Mouse (Mus musculus) gonadal fat pad, adult 2 months (tissue): Measurements from ENCODE around the gene Gm7102. TPM values are rescaled to one million over a fixed set of nuclear protein-coding genes. Genes with fewer than 3 reads are reported as not detected.
A peak's percentile ranks its signal among the peaks of the same experiment; 100 is the strongest.
"Not testable (repeated sequence)": the region's sequence is repeated elsewhere in the genome, so short reads cannot be mapped to it uniquely, and the experiment has no call there.

Source experiments
- DNase-seq: peaks from one replicate; pipeline ENCODE4 v3.0.0-alpha.2; 2012; ENCODE audit warnings: low read depth
- polyA plus RNA-seq: library from polyadenylated mRNA; depleted of rRNA; stranded (reverse); fragments of >200 nt; gene quantifications from 2 replicates; pipeline ENCODE4 v1.2.3, GENCODE M21; 2012; rRNA removed

Gene Gm7102
- 0.08 and 0.15 TPM in 2 replicates for polyA plus RNA-seq

GRCm38 (mm10) chr19:61175756-61176324 is at the start of gene Gm7102:
Gene Gm7102, minus strand, starts transcription at chr19:61176309.
- no peak for DNase-seq

GRCm38 (mm10) chr19:61224678-61225525 is 48.8 kb upstream of the Gm7102 start:
- no peak for DNase-seq

DNA sequence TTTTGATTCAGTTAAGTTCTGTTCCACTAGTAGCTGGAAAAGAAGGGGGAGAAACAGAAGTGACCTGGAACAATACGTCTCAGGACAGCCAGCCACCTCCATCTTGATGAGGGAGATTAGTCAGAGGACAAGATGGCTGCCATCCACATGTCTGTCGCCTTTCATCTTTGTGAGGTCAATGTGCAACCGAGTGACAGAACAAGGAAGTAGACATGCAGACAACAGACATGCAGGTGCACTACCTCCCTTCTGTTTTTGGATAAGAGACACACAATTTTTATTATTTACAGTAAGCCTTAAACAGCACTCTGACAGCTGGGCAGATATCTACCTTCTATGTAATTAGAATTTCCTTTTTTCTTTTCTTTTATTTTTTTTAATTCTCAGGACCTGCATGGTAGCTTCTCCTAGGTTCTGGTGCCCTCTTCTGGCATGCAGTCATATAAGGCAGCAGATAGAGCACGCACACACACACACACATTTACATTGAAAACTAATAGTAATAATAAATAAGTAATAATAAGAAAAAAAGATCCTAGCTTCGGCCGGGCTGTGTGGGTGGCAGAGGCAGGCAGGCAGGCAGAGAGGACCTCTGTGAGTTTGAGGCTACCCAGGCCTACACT is 47.7 kb upstream of the Gm7102 start:
- no peak for DNase-seq

GRCm38 (mm10) chr19:61207506-61207905 is 31.4 kb upstream of the Gm7102 start:
- not testable (repeated sequence) for DNase-seq

GRCm38 (mm10) chr19:61199836-61200235 is 23.7 kb upstream of the Gm7102 start:
- DNase-seq = no peak

DNA sequence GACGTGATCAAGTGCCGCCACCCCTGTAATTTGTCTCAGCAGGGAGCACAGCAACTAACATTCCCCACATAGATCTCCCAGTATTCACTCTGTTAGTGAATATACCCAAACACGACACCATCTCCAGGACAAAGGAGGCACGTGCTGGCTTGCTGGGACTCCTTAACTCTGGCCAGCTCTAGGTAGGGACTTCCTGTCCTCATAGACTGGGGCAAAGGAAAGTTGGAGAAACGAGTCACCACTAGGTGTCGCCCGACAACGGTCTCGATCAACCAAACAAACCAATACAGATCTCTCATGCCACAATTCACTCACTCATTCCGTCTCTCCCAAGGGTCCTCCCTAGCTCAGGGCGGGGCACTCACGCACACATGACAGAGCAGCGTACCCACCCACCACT is 23.2 kb upstream of the Gm7102 start:
- DNase-seq = peak; percentile 28

GRCm38 (mm10) chr19:61183590-61183989 is 7.5 kb upstream of the Gm7102 start, which contains the start of gene Gm6020:
Gene Gm6020, plus strand, starts transcription at chr19:61183890.
- not testable (repeated sequence) for DNase-seq

DNA sequence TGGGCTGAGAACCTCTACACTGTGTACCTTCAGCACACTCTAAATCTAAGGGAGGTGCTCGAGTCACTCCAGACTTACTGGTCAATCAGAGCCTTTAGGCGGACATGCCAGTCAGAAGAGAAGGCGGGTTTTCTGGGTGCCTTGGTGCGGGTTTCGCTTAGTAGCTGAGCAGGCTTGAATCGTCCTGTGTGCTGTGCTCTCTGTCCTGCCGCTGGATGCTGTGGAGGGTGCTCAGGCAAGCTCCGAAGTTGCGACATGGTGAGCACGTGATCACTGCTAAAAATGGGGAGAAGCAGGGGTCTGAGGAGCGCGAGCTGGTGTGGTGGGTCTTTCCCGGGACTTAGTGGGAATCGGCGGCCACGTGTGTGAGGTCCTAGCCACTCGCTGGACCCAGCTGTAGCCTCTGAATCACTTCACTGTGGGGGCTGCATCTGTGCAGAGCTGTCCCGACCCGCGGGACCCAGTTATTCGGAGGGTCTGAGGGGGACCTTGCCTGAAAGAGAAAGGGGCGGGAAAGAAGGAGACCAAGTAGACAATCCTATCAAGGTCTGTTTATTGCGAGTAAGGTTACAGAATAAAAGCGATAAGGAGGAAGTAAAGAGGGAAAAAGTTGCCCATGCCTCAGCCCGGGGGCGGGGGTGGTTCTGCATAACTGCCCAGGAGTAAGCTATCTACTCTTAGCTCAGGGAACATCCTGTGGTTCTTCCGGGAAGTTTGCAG is 24.2 kb downstream of the Gm7102 start:
- DNase-seq = no peak

GRCm38 (mm10) chr19:61151372-61151700 is 24.8 kb downstream of the Gm7102 start:
- no peak for DNase-seq

DNA sequence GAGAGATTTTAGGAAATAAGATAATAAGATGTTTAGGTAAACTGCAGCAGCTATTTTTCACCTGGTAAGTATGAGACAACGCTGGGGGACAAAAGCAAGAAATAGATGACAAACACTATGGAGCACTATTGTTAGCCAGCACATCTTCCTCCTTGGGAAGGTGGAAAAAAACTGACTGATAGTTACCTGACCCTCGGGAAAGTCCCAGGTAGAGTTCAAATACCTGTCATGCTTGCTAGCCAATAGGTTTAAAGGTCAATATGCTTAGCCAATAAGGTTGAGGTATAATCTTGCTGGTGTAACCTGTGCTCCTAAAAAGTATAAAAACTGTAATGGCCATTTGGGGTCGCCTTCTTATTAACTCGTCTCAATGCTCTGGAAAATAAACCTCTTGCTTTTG is 34.8 kb downstream of the Gm7102 start:
- DNase-seq = no peak

DNA sequence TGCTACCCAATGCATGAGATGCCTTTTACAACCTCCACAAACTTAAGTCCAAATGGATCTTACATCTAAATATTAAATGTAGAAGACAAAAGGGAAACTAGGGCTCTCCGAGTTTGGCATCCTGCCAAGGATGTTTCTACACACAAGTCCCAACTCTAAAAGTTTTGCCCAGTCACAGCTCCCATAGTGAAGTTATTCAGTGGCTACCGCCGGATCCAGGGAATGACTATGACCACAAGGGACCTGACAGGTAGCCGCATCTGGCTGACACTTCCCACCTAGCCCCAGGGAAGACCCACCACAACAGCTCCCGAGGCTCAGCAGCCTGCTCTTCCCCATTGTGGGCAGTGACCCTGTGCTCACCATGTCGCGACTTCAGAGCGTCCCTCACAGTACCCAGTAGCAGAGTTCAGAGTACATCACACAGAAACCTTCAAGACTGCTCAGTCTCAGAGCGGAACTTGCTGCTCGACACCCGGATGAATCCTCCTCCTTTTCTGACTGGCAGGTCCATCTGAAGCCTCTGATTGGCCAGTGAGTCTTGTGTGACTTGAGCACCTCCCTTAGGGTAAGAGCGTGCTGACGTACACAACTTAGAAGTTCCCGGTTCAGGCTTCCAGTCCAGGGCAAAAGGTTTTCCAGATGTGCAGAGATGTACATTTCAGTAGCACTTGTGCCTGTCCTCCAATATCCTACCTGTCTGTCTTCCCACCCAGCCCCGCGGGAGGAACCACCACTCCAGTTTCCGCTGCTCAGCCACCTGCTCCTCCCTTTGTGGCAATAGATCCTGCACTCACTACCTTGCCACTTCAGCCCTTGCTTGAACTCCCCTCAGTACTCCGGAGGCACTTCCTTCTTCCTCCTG is 35.5 kb downstream of the Gm7102 start, which contains the start of gene Zfp950:
Gene Zfp950 (minus strand): TSS at position 499 of the 865 bp plus-strand sequence.
- peak; percentile 62 for DNase-seq

GRCm38 (mm10) chr19:61138655-61139054 is 37.5 kb downstream of the Gm7102 start:
- DNase-seq = no peak

DNA sequence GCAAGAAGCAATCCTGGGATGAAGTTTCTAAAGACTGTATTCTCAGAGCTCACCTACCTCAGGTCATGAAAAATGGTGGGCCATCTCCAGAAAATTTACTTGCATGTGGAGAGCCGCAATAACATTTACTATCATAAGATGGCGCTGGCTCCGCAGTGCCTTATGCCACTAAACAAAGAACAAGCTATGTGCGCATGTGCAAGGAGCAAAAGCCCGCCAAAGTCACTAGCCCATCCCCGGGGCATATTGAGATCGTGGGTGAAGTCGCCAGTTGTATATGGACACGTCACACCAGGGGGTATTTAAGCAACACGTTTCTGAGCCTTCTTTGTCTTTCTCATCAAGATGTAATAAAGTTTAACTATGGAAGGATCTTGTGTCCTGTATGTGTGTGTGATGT is 45.0 kb downstream of the Gm7102 start:
- no peak for DNase-seq

Other genes with a start within 250 kb of the Gm7102 start
- 12.5 and 12.6 TPM in 2 replicates for gene Zfp950, start 35.5 kb downstream of the Gm7102 start, polyA plus RNA-seq
- not detected in 2 replicates for gene Gm6020, start 7.6 kb upstream of the Gm7102 start, polyA plus RNA-seq
- gene Csf2ra, start 52.1 kb upstream of the Gm7102 start, polyA plus RNA-seq = 108 and 120 TPM in 2 replicates
- not detected in 2 replicates for gene Gm21060, start 120.8 kb upstream of the Gm7102 start, polyA plus RNA-seq